Mouse (Mus musculus) lung, embryonic 14.5 days (tissue): ENCODE measurements around the gene Rps27l. TPM values are rescaled to one million over a fixed set of nuclear protein-coding genes. Genes with fewer than 3 reads are reported as not detected.

Experiments used
- ATAC-seq: fragments of 200-750 bp; cut with Nextera tagmentation; 2 replicates; pipeline ENCODE4 v1.8.0; 2017; ENCODE audit warnings: mild to moderate bottlenecking, moderate TSS enrichment, moderate library complexity; ENCODE audit not compliant: insufficient read depth
- DNase-seq: peaks from one replicate; pipeline ENCODE4 v3.0.0-alpha.2; 2015
- H3K27ac ChIP-seq: fragments of 300-500 bp; sonication (generic); 2 replicates; pipeline ENCODE4 v1.5.1; 2014; ENCODE audit warnings: low read depth, mild to moderate bottlenecking, moderate library complexity
- H3K27me3 ChIP-seq: fragments of 300-500 bp; sonication (generic); 2 replicates; pipeline ENCODE4 v1.6.1; 2014; ENCODE audit warnings: low read length, control low read depth; ENCODE audit not compliant: insufficient read depth
- H3K36me3 ChIP-seq: fragments of 300-500 bp; sonication (generic); 2 replicates; pipeline ENCODE4 v1.6.1; 2014; ENCODE audit warnings: control low read depth; ENCODE audit not compliant: insufficient read depth
- H3K4me1 ChIP-seq: fragments of 300-500 bp; sonication (generic); 2 replicates; pipeline ENCODE4 v1.6.1; 2014; ENCODE audit warnings: antibody characterized with exemption, control low read depth; ENCODE audit not compliant: insufficient read depth
- H3K4me2 ChIP-seq: fragments of 300-500 bp; sonication (generic); 2 replicates; pipeline ENCODE4 v1.6.1; 2014; ENCODE audit warnings: mild to moderate bottlenecking
- H3K4me3 ChIP-seq: fragments of 300-500 bp; sonication (generic); 2 replicates; pipeline ENCODE4 v1.5.1; 2014; ENCODE audit warnings: low read depth, low read length
- H3K9ac ChIP-seq: fragments of 300-500 bp; sonication (generic); 2 replicates; pipeline ENCODE4 v1.6.1; 2014
- H3K9me3 ChIP-seq: fragments of 300-500 bp; sonication (generic); 2 replicates; pipeline ENCODE4 v1.6.1; 2016; ENCODE audit warnings: low read depth, low read length, control low read depth
- CTCF ChIP-seq: IDR thresholded peaks from 2 replicates; pipeline ENCODE4 v1.5.1; 2016; ENCODE audit warnings: antibody characterized with exemption, low read depth
- WGBS: fragments of 180-500 bp; shearing (Covaris S2); extraction: QIAGEN DNeasy Blood & Tissue Kit; methylation state at CpG from one replicate; pipeline ENCODE4 v1.1.7; 2014; 5-methylcytosine and 5-hydroxymethylcytosine counted together
- polyA plus RNA-seq: library from polyadenylated mRNA; unstranded; fragments of >200 nt; fragmentation: Nextera tagmentation; extraction: Ambion mirVana; gene quantifications from 2 replicates; pipeline ENCODE4 v1.2.1, GENCODE M21; 2014

Gene Rps27l
- polyA plus RNA-seq, 1 experiment from 2014 or later = 656 TPM

- Histone ChIP-seq H3K27me3 (no peaks in the 10 kb centered on the region), H3K9me3 (no peaks in the 10 kb centered on the region), H3K36me3 (no peaks in the 10 kb centered on the region), H3K4me2 (no peak overlapping the region), H3K9ac (no peak overlapping the region), H3K27ac (no peak overlapping the region), H3K4me1 (no peaks in the 10 kb centered on the region), H3K4me3 (no peak overlapping the region)
- TF ChIP-seq CTCF = no peak
- WGBS = 75% methylated on average over 7 of the region's 7 CpGs
- DNase-seq (no peak), ATAC-seq (no peak)
Measured at GRCm38 (mm10) chr9:66982085-66982484, 36.2 kb downstream of the Rps27l start.

- H3K9ac ChIP-seq = no peak overlapping the region
- H3K36me3 ChIP-seq = no peaks in the 10 kb centered on the region
- H3K27ac ChIP-seq = no peak overlapping the region
- DNase-seq = no peak
- no peak for ATAC-seq
- peaks cover 26% of the 10 kb centered on the region for H3K4me1 ChIP-seq
- H3K27me3 ChIP-seq = no peaks in the 10 kb centered on the region
- 81% methylated on average over 7 of the region's 7 CpGs for WGBS
- H3K4me3 ChIP-seq = no peak overlapping the region
- no peak overlapping the region for H3K4me2 ChIP-seq
- no peak for TF ChIP-seq CTCF
- H3K9me3 ChIP-seq = no peaks in the 10 kb centered on the region
Measured at GRCm38 (mm10) chr9:66985377-66985776, 39.5 kb downstream of the Rps27l start.

- Histone ChIP-seq H3K27ac (peak overlapping the region; percentile 97), H3K9me3 (no peaks in the 10 kb centered on the region), H3K4me1 (peaks cover 33% of the 10 kb centered on the region), H3K4me2 (0 out of 2 replicates have a peak overlapping the region, but pooled peaks have one; percentile 7), H3K36me3 (no peaks in the 10 kb centered on the region), H3K4me3 (no peak overlapping the region), H3K9ac (peak overlapping the region; percentile 21; the same call in 1 of the 2 replicates), H3K27me3 (no peaks in the 10 kb centered on the region)
- no peak for TF ChIP-seq CTCF
- 40% methylated on average over 11 of the region's 11 CpGs for WGBS
- DNase-seq = peak; percentile 62
- ATAC-seq = peak; percentile 54; the same call in 1 of the 2 replicates
Measured at GRCm38 (mm10) chr9:66988198-66988887, 42.5 kb downstream of the Rps27l start.

GRCm38 (mm10) chr9:66988888-66989414 lies 43.1 kb downstream of the Rps27l start:
- Histone ChIP-seq H3K4me1 (peaks cover 33% of the 10 kb centered on the region), H3K27me3 (no peaks in the 10 kb centered on the region), H3K9ac (0 out of 2 replicates have a peak overlapping the region, but pooled peaks have one; percentile 21), H3K4me3 (no peak overlapping the region), H3K36me3 (no peaks in the 10 kb centered on the region), H3K27ac (peak overlapping the region; percentile 97), H3K9me3 (no peaks in the 10 kb centered on the region), H3K4me2 (no peak overlapping the region)
- DNase-seq (peak; percentile 96), ATAC-seq (peak; percentile 87)
- TF ChIP-seq CTCF = no peak
- WGBS = 6% methylated on average over 6 of the region's 6 CpGs

- DNase-seq (no peak), ATAC-seq (0 out of 2 replicates have a peak, but pooled peaks have one; percentile 1)
- 43% methylated on average over 6 of the region's 6 CpGs for WGBS
- H3K27me3 ChIP-seq = no peaks in the 10 kb centered on the region
- peaks cover 33% of the 10 kb centered on the region for H3K4me1 ChIP-seq
- H3K9ac ChIP-seq = no peak overlapping the region
- H3K36me3 ChIP-seq = no peaks in the 10 kb centered on the region
- no peaks in the 10 kb centered on the region for H3K9me3 ChIP-seq
- no peak overlapping the region for H3K4me2 ChIP-seq
- TF ChIP-seq CTCF = no peak
- no peak overlapping the region for H3K4me3 ChIP-seq
- H3K27ac ChIP-seq = peak overlapping the region; percentile 97
Measured at GRCm38 (mm10) chr9:66989581-66989980, 43.7 kb downstream of the Rps27l start.

GRCm38 (mm10) chr9:66990046-66990445 lies 44.2 kb downstream of the Rps27l start:
- Histone ChIP-seq H3K9ac (no peak overlapping the region), H3K4me3 (no peak overlapping the region), H3K27me3 (no peaks in the 10 kb centered on the region), H3K4me1 (peaks cover 33% of the 10 kb centered on the region), H3K9me3 (no peaks in the 10 kb centered on the region), H3K4me2 (no peak overlapping the region), H3K36me3 (no peaks in the 10 kb centered on the region), H3K27ac (peak overlapping the region; percentile 97; the same call in 1 of the 2 replicates)
- DNase-seq (no peak), ATAC-seq (no peak)
- 88% methylated on average over 5 of the region's 5 CpGs for WGBS
- no peak for TF ChIP-seq CTCF

- no peaks in the 10 kb centered on the region for H3K9me3 ChIP-seq
- ATAC-seq (no peak), DNase-seq (no peak)
- no peak overlapping the region for H3K9ac ChIP-seq
- H3K4me2 ChIP-seq = no peak overlapping the region
- no peak for TF ChIP-seq CTCF
- H3K27me3 ChIP-seq = no peaks in the 10 kb centered on the region
- 50% methylated on average over 9 of the region's 9 CpGs for WGBS
- peak overlapping the region; percentile 36; the same call in 1 of the 2 replicates for H3K27ac ChIP-seq
- H3K36me3 ChIP-seq = no peaks in the 10 kb centered on the region
- no peak overlapping the region for H3K4me3 ChIP-seq
- H3K4me1 ChIP-seq = peaks cover 33% of the 10 kb centered on the region
Measured at GRCm38 (mm10) chr9:66991021-66991749, 45.3 kb downstream of the Rps27l start.
